Mouse (Mus musculus) cerebellum, postnatal 14 days (tissue): ENCODE results near the gene Ccdc86.

ENCODE experiments used
- DNase-seq, 2 experiments: peaks; one replicate each; pipeline ENCODE4 v3.0.0; 2021; ENCODE audit warnings: mixed read lengths in 2 of 2

The Ccdc86 gene

DNA sequence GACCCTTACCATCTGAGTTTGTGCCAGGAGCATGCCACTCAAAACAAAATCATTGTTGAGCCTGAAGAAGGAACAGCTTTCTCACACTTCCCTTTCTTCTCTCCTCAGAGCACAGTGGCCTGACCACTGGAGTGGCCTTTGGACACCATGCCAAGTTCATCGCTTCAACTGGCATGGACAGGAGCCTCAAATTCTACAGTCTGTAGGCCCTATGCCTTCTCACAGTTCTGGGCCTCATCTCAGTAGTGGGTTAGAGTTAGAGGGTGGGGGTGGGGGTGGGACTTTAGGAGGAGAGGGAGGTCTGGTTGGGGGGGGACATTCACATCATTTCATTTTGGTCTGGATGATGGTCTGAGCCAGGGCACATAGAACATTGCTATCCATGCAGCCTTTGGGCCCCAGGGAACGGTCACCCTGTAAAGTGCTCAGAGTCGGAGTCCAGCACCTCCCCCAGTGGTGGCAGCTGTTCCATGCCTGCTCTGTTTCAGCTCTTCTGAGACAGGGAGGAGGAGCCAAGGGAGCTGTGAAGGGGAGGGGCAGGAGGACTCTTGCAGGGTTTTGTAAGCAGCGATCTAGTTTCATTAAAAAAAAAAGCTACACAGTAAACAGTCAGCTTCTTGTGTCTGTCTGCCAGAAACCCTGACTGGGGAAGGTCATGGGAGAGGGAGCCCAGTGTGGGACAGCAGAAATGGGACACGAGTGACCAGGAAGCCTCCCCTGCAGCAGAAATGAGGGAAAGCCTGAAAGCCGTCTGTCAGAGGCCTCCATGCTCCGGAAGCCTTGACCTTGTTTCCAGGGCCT, 43.9 kb downstream of the Ccdc86 start:
- DNase-seq = no peak

DNA sequence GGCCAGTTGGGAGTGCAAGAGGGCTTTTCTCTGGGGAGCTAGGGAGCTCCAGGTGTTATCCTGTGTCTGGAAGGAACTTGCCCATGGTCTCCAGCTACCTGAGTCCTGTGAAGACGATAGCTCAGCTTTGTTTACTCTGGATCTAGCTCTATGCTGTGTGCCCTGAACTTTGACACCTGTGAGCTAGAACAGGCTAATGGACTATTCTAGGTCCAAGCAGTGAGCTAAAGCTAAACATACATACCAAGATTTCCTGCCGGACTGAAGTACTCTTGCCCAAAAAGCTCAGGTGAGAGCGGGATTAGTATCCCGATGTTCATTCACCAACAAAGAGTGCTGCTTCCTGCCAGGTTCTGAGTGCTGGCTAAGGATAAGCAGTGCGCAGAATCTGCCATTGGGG, 44.6 kb downstream of the Ccdc86 start:
- no peak for DNase-seq

DNA sequence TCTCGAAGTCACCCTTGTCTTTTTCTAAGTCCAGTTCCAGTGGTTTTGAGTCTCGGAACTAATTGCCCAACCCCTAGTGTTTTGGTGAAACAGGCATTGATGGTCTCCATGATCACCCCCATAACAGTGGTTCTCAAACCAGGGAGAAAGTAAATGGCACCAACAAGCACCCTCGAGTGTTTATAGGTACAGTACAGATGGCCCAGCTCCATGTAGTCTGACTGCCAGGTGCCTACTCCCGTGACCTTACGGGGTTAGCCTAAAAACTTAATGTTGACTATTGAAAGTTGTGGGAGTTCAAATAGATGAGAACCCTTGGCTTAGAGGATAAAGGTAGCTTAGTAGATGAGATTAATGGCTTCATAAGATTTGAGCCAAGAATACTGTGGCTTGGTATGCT, 48.0 kb downstream of the Ccdc86 start:
- no peak for DNase-seq

DNA sequence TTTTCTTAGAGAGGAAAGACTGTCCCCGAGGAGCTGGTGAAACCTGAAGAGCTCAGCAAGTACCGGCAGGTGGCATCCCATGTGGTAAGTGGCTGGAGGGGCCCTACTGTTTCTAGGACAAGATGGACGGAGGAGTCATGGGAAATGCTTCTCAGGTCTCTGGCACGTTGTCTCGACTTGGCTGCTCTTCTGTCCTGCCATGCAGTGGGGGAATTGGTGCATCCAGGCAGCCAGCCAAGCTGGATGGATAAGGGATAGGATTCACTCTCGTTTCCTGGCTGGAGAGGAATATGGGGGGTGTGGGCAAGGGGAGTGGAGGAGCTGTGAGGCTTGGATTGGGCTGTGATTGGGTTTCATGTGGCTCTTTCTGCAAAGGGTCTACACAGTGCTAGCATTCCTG, 48.8 kb downstream of the Ccdc86 start:
- peak in 1 of 2 experiments; percentile 41 for DNase-seq

DNA sequence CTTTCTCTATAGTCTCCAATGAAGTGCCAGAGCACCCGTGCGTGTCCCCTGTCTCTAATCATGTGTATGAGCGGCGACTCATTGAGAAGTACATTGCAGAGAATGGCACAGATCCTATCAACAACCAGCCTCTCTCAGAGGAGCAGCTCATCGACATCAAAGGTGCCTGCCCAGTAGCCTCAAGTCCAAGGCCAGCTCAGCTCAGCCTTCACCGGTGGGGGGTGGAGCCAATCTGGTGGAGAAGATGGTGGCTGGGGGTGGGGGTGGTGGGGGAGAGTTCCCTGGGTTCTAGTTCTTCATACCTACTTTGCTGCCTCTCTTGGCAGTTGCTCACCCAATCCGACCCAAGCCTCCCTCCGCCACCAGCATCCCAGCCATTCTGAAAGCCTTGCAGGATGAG, 51.6 kb downstream of the Ccdc86 start:
- no peak for DNase-seq

DNA sequence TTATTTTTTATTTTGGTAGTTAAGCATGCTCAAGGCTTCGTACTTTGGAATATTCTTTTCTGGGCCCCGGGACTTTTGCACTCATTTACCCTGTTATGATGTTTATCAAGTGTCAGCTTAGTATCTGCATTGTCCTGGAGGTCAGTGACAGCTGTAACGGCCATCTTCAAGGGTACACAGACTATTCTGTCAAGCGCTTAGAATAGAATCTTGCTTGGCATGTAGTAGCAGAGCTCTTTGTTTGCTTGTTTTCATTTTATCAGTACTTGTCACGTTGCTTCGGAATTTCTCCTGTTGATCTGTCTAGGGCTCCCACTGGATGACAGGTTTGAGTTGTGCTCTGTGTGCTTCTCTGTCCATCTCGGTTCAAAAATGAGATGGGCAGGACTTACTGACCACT, 52.2 kb downstream of the Ccdc86 start:
- DNase-seq = no peak

DNA sequence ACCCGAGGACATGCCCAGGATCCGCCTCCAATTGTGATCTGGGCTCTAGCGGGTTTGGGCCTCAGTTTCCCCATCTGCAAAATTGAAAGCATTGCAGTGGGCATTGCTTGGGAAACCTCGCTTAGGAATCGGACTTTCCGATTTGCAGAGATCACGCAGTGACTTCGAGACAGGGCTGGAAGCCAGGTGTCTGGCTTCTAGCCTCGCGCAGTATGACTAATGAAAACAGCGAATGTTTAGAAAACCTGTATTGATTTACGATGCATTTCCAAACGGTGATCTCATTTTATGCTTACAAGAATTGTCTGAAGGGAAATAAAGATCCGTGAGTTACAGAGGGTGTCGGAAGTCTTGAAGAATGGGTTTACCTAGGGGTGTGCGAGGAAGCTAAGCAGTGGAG, 53.4 kb downstream of the Ccdc86 start:
- DNase-seq = no peak

DNA sequence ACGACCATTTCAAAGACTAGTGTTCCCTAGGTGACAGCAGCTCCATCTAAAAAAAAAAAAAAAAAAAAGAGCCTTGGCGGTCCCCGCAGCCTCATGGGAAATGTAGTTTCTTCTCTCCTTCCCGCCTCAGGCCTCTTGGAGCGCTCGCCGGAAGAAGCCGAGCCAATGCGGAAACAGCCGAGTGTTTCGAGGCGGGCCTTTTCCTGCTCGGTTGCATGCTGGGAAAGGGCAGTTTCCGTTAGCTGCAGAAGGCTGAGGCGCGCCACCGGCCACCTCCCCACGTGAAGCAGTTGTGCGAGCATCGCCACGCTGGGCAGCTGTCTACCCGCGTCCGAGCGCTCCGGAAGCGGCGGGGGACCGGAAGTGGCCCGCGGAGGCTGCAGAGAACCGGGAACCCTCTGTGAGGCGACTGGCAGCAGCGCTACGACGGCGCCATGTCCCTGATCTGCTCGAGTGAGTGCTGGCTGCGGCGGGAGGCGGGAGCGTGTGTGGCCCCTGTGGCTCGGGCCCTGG, 54.0 kb downstream of the Ccdc86 start, which contains the start of gene Prpf19:
TSS of gene Prpf19 (plus strand) at position 216 of the 513 bp plus-strand sequence.
- peak; percentile 99 to 100 for DNase-seq

DNA sequence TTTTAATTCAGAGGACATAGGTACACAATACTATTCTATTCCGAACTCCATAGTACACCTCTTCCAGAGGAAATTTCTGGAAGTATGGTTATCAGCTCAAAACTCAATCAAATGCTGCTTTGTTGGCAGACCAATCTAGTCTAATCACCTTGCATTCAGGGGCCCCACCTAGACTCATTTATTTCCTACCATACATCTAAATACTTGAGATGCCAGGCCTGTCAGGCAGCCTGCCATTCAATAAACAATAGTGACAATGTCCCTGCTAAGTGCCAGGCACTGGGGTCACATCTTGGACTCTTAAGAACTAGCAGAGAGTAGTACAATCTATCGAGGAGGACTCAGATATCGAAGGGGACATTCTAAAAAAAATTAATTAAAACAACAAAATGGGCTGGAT, 56.9 kb downstream of the Ccdc86 start:
- DNase-seq = no peak
